Mouse (Mus musculus) left cerebral cortex, adult 9 months (tissue): ENCODE data around the gene Ifi205.
"Not testable (repeated sequence)": the region's sequence is repeated elsewhere in the genome, so short reads cannot be mapped to it uniquely, and the experiment has no call there.

ENCODE experiments used
- DNase-seq, 2 experiments: peaks; one replicate each; pipeline ENCODE4 v3.0.0; 2022; ENCODE audit warnings: low spot score in 2 of 2

Ifi205 gene

GRCm38 (mm10) chr1:174031698-174032097 lies at the start of gene Ifi205:
Gene Ifi205, minus strand, starts transcription at chr1:174031810.
- no peak for DNase-seq

DNA sequence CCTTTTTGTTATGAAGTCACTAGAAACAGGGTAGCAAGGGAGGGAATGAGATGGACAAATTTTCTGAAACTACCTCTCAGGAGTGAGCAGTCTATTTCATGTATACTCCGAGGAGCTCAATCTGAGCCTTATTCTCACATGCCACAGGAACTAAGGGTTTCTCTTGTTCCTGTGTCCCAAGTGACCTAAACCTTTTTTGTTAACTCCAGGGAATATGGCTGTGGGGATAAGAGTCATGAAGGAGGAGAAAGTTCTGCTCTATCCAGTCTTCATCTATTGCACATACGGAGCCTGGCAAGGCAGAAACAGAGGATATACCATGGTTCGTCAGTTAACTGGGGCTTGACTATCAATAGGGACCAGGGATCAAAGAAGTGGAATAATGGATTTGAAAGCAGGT lies 34.7 kb upstream of the Ifi205 start, which contains the start of gene Olfr430:
TSS of gene Olfr430 (plus strand) at position 301 of the 400 bp plus-strand sequence.
- DNase-seq = no peak

GRCm38 (mm10) chr1:174055248-174055647 lies 23.6 kb upstream of the Ifi205 start:
- no peak for DNase-seq

GRCm38 (mm10) chr1:174052981-174053380 lies 21.4 kb upstream of the Ifi205 start:
- DNase-seq = no peak

GRCm38 (mm10) chr1:174051931-174052536 lies 20.4 kb upstream of the Ifi205 start:
- DNase-seq = no peak

- DNase-seq = no peak
Observed at GRCm38 (mm10) chr1:174051515-174051914, 19.9 kb upstream of the Ifi205 start.

- no peak for DNase-seq
Observed at GRCm38 (mm10) chr1:174050532-174050931, 18.9 kb upstream of the Ifi205 start.

- DNase-seq = not testable (repeated sequence)
Observed at GRCm38 (mm10) chr1:174049357-174049756, 17.7 kb upstream of the Ifi205 start.

GRCm38 (mm10) chr1:174048893-174049292 lies 17.3 kb upstream of the Ifi205 start, which contains the start of gene Olfr432:
Gene Olfr432, plus strand, starts transcription at chr1:174049205.
- no peak for DNase-seq

DNA sequence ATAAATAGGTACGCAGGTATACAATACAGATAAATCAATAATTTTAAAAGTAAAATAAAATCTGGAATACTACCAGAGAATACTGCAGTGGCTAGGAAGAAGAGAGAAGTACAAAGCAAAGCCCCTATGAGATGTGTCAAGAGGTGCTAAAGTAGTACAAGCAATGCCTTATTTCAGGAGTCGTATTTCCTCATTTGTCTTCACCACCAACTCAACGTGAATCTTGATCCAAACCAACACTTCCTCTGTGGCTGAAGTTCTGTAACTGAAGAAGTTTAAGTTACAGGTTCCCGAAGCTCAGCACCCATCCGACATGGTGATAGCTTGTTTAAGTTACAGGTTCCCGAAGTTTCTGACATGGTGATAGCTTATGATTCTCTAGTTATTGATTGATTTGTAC lies 16.6 kb upstream of the Ifi205 start:
- DNase-seq = not testable (repeated sequence)

GRCm38 (mm10) chr1:174044431-174044830 lies 12.8 kb upstream of the Ifi205 start:
- DNase-seq = no peak

GRCm38 (mm10) chr1:174042091-174042884 lies 10.7 kb upstream of the Ifi205 start:
- not testable (repeated sequence) for DNase-seq

- no peak for DNase-seq
Observed at GRCm38 (mm10) chr1:174040523-174041177, 9.0 kb upstream of the Ifi205 start, which contains the start of gene Olfr433. Gene Olfr433, plus strand, starts transcription at chr1:174040705.

DNA sequence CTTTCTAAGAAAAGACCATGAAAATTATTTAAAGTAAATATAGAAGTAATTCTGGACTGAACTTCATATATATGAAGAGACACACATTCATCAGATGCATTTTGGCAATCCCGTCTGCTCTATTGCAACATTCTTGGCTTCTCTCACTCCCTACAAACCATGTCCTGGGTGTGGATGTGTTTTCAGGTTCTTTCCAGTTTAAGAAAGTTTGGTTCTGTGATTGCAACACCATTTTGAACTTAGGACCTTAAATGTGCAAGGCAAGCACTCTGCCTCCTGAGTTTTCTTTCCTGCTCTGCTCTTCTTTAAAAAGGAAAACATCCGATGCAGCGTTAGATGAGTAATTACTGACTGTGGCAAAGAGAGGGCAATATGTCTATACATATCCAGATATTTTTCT lies 6.9 kb upstream of the Ifi205 start:
- DNase-seq = no peak

- no peak for DNase-seq
Observed at GRCm38 (mm10) chr1:174035841-174036240, 4.2 kb upstream of the Ifi205 start.

DNA sequence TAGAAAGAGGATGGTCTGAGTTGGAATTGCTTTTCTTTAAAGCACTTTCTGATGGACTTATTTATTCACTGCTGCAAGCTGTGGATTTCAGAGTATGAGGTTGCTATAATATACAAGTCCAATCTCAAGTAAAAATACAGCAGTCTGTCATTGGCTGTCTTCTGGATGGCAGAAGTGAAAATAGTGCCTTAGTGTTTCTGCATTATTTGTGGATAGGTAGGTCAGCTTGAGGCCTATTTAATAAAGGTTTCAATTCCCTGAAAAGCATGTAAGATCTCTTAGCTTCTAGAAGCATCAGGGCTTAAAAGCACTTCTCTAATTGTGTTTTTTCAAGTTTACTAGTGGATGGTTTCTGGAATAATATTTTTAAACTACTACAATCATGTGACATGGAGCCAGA lies 24.6 kb downstream of the Ifi205 start:
- DNase-seq = not testable (repeated sequence)

GRCm38 (mm10) chr1:174004352-174005109 lies 27.1 kb downstream of the Ifi205 start:
- DNase-seq = not testable (repeated sequence)

GRCm38 (mm10) chr1:173995003-173995402 lies 36.6 kb downstream of the Ifi205 start:
- no peak for DNase-seq

DNA sequence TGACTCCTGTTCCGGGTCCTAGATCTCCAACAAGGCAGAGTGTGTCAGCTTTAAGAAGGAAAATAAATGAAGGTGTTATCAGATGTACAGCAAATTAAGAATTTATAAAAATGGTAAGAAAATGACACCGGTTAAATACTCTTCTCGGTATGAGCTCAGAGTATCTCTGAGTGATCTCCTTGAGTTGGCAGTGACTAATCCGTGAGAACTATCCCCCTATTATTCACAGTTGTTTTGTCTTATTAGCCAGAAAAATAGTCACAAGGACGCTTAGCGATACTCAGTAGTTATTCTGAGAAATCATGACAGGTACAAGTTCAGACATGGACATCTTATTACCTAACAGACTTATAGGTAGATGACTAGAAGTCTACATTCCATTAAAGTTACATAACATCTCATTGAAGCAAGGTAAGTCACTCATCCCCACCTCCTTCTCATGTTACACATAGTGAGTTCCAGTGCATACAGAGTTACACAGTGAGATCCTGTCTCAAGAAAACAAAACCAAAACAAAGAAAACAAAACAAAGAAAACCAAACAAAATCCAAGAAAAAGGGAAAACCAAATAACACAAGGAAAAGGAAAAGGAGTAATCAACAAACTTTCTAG lies 48.8 kb downstream of the Ifi205 start, which contains the start of gene Ifi202b:
TSS of gene Ifi202b (minus strand) at position 51 of the 612 bp plus-strand sequence.
- DNase-seq = not testable (repeated sequence)

GRCm38 (mm10) chr1:173981038-173981437 lies 50.6 kb downstream of the Ifi205 start:
- not testable (repeated sequence) for DNase-seq

DNA sequence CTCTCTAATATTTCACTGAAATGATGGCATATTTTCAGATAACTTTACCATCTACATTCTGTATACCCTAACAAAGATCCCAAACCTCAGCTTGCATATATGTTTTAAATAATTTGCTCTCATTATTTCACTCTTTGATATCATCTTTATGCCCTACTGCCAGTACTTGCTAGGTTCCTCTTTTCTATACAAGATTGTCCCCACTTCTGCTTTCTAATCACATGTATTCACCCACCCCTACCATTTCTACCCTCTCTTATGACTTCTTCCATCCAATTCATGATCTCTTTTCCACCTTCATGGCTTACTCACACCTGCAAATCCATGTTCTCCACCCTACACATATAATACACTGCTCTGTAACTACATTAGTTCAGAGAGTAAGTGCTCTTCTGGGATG lies 54.0 kb downstream of the Ifi205 start:
- no peak for DNase-seq
